Mouse (Mus musculus): ENCODE results near the gene Cyfip2.

DNA sequence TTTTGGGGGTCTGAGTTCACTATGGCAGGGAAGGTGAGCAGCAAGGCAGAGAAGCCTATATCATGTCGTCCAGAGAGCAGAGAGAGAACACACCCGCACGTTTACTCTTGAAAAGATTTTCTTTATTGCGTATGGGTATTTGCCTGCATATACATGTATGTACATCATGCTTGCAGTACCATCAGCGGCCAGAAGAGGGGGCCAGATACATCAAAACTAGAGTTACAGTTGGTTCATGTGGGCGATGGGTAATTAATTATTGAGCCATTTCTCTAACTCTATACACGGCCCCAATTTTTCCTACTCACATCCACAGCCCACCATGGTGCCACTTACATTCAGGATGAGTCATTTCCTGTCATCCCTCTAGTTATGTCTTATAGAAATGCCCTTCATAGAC is 96.0 kb downstream of the Cyfip2 start:
- TF ChIP-seq POLR2A (IDR thresholded peaks at IDR 0.05; ENCODE audit: insufficient read depth, low read depth, low read length) (no peak), EP300 (IDR thresholded peaks at IDR 0.05; ENCODE audit: insufficient read depth, low read depth, low read length) (no peak), CTCF (IDR thresholded peaks at IDR 0.05) (peak; percentile 62)

Data from heart, adult 2 months (tissue).